Mouse (Mus musculus): ENCODE data around the gene Prdm10.

- TF ChIP-seq CTCF (IDR thresholded peaks at IDR 0.05; ENCODE audit: low read depth) = no peak
- TF ChIP-seq EP300 (IDR thresholded peaks at IDR 0.05; ENCODE audit: low read depth) = no peak
These were observed 54.7 kb downstream of the Prdm10 start for GRCm38 (mm10) chr9:31334991-31335390.
